Mouse (Mus musculus): ENCODE results near the gene Dysf. TPM values are rescaled to one million over a fixed set of nuclear protein-coding genes. Genes with fewer than 3 reads are reported as not detected.

Dysf gene
- polyA plus RNA-seq, 1 experiment from 2014 or later: 2.8 TPM

DNA sequence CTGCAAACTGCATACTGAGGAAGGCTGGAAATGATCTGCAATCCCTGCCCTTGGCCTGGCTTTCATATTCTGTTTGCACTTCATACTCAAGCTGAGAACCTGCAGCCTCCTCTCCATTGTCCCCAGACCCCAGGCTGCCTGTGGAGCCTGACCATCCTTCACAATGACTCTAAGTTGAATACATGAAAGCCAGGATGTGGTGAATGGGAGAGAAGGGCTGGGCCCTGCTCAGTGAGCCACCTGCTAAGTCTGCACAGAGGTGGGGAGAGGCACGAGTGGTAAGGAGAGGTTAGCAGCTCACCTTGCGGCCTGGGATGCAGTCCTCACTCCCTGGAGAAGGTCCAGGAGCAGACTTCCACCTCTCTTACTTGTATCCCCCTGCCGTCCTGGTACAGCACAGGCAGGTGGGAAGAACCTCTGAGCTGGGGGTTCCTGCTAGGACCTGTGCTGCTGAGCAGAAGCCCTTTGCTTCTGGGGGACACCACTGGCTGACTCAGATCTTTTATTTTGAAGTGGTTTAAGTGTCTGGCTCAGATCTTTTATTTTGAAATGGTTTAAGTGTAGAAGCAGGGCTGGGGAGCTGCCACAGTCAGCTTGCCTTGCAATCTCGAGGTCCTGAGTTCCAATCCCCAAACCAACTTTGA lies 51.5 kb downstream of the Dysf start:
- no peak for ATAC-seq (ENCODE audit: low read depth)
- H3K27me3 ChIP-seq (ENCODE audit: control insufficient read depth, insufficient read depth, low read depth, low read length): no peaks in the 10 kb centered on the region
- H3K27ac ChIP-seq (ENCODE audit: low read length): no peak overlapping the region
- H3K36me3 ChIP-seq (ENCODE audit: control insufficient read depth, insufficient read depth): no peaks in the 10 kb centered on the region
- no peak overlapping the region for H3K4me3 ChIP-seq (ENCODE audit: low read depth, low read length)
- H3K9ac ChIP-seq (ENCODE audit: low read depth, low read length): no peak overlapping the region
- no peaks in the 10 kb centered on the region for H3K9me3 ChIP-seq (replicated peaks; ENCODE audit: control insufficient read depth, low read length)
- H3K4me2 ChIP-seq (ENCODE audit: low read depth, low read length): no peak overlapping the region
- 37% methylated on average over 4 of the region's 4 CpGs for WGBS (ENCODE audit: insufficient replicate concordance)
- H3K4me1 ChIP-seq (ENCODE audit: control insufficient read depth, low read depth, low read length): no peaks in the 10 kb centered on the region

DNA sequence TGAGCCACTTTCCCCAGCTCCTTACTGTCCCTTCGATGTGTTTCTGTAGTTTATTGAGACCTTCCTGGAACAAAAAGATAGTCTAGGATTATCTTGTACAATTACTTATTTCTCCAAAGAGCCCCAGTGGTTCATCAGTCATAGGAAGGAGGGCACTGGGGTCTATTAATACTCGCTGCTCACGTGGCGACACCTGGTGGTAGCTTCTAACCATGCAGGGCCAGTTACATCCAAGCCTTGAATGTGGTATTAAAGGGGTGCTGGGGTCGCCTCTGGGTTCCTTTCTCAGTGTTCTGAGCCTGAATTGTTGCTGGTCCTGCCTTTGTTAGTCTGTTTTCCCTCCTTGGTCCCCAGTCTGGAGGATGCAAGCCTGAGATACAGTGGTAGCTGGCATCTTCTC lies 52.9 kb downstream of the Dysf start:
- Histone ChIP-seq H3K4me1 (ENCODE audit: control insufficient read depth, low read depth, low read length) (no peaks in the 10 kb centered on the region), H3K27me3 (ENCODE audit: control insufficient read depth, insufficient read depth, low read depth, low read length) (no peaks in the 10 kb centered on the region), H3K4me3 (ENCODE audit: low read depth, low read length) (no peak overlapping the region), H3K9me3 (replicated peaks; ENCODE audit: control insufficient read depth, low read length) (no peaks in the 10 kb centered on the region), H3K27ac (ENCODE audit: low read length) (no peak overlapping the region), H3K36me3 (ENCODE audit: control insufficient read depth, insufficient read depth) (no peaks in the 10 kb centered on the region), H3K9ac (ENCODE audit: low read depth, low read length) (no peak overlapping the region), H3K4me2 (ENCODE audit: low read depth, low read length) (no peak overlapping the region)
- no peak for ATAC-seq (ENCODE audit: low read depth)
- WGBS (ENCODE audit: insufficient replicate concordance): 3% methylated on average over 5 of the region's 5 CpGs

DNA sequence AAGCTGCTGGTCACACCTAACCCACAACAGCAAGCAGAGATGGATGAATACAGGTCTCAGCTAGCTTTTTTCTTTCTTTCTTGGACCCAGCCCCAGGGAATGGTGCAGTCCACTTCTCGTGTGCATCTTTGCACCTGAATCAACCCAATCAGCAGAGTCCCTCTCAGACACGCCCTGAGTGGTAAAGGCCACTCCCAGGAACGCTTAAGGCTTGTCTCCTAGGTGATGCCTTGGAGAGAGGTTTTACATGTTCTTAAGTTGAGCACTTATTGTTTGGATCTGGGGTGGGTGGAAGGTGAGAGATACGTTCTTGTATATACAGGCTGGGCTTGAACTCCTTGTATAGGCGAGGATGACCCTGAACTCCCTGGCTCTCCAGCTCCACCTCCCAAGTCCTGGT lies 54.2 kb downstream of the Dysf start:
- no peak for ATAC-seq (ENCODE audit: low read depth)
- no peaks in the 10 kb centered on the region for H3K4me1 ChIP-seq (ENCODE audit: control insufficient read depth, low read depth, low read length)
- no peak overlapping the region for H3K4me3 ChIP-seq (ENCODE audit: low read depth, low read length)
- H3K9me3 ChIP-seq (replicated peaks; ENCODE audit: control insufficient read depth, low read length): no peaks in the 10 kb centered on the region
- no peak overlapping the region for H3K4me2 ChIP-seq (ENCODE audit: low read depth, low read length)
- no peak overlapping the region for H3K9ac ChIP-seq (ENCODE audit: low read depth, low read length)
- no peak overlapping the region for H3K27ac ChIP-seq (ENCODE audit: low read length)
- no peaks in the 10 kb centered on the region for H3K36me3 ChIP-seq (ENCODE audit: control insufficient read depth, insufficient read depth)
- no peaks in the 10 kb centered on the region for H3K27me3 ChIP-seq (ENCODE audit: control insufficient read depth, insufficient read depth, low read depth, low read length)
- 53% methylated on average over 5 of the region's 5 CpGs for WGBS (ENCODE audit: insufficient replicate concordance)

DNA sequence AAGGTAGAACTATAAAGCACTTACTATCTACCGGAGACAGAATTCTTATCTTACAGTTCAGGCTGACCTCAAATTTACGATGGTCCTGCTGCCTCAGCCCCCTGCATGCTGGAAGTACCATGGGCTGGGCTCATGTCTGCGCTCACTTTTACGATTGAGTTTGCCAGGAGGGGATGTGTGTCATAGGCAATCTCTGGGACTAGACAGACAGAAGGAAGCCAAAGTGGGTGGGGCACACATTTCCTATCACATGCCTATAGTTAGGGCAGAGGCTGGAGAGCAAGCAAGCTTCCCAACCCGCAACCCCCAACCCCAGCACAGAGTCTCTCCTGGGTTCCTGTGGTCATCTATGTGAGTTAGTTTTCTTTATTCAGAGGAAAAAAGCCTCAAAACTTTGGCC lies 59.8 kb downstream of the Dysf start:
- Histone ChIP-seq H3K4me2 (ENCODE audit: low read depth, low read length) (no peak overlapping the region), H3K27ac (ENCODE audit: low read length) (no peak overlapping the region), H3K27me3 (ENCODE audit: control insufficient read depth, insufficient read depth, low read depth, low read length) (no peaks in the 10 kb centered on the region), H3K4me1 (ENCODE audit: control insufficient read depth, low read depth, low read length) (no peaks in the 10 kb centered on the region), H3K9me3 (replicated peaks; ENCODE audit: control insufficient read depth, low read length) (no peaks in the 10 kb centered on the region), H3K9ac (ENCODE audit: low read depth, low read length) (no peak overlapping the region), H3K4me3 (ENCODE audit: low read depth, low read length) (no peak overlapping the region), H3K36me3 (ENCODE audit: control insufficient read depth, insufficient read depth) (no peaks in the 10 kb centered on the region)
- ATAC-seq (ENCODE audit: low read depth): no peak
- 16% methylated on average over 5 of the region's 5 CpGs for WGBS (ENCODE audit: insufficient replicate concordance)

DNA sequence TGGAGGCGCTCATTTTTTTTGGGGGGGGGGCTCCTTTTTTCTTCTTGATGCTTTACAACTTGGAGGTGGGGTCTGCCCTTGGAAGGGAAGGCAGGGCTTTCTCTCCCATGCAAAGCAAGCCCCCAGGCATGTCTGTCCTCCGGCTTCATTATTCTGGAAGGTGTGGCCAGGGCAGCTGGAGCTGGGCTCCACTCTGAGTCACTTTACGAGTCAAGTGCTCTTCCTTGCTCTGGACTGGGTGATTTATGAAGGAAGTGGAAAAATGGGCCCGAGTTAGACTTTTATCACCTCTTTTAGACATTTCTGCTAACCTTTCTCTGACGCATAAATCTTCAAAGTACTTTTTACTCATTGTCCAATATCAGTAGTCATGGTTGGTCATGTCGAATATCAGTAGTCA lies 61.9 kb downstream of the Dysf start:
- H3K4me1 ChIP-seq (ENCODE audit: control insufficient read depth, low read depth, low read length): no peaks in the 10 kb centered on the region
- no peaks in the 10 kb centered on the region for H3K9me3 ChIP-seq (replicated peaks; ENCODE audit: control insufficient read depth, low read length)
- no peak overlapping the region for H3K4me3 ChIP-seq (ENCODE audit: low read depth, low read length)
- ATAC-seq (ENCODE audit: low read depth): no peak
- WGBS (ENCODE audit: insufficient replicate concordance): 50% methylated on average over 6 of the region's 6 CpGs
- no peak overlapping the region for H3K27ac ChIP-seq (ENCODE audit: low read length)
- no peak overlapping the region for H3K4me2 ChIP-seq (ENCODE audit: low read depth, low read length)
- no peak overlapping the region for H3K9ac ChIP-seq (ENCODE audit: low read depth, low read length)
- H3K27me3 ChIP-seq (ENCODE audit: control insufficient read depth, insufficient read depth, low read depth, low read length): no peaks in the 10 kb centered on the region
- no peaks in the 10 kb centered on the region for H3K36me3 ChIP-seq (ENCODE audit: control insufficient read depth, insufficient read depth)

DNA sequence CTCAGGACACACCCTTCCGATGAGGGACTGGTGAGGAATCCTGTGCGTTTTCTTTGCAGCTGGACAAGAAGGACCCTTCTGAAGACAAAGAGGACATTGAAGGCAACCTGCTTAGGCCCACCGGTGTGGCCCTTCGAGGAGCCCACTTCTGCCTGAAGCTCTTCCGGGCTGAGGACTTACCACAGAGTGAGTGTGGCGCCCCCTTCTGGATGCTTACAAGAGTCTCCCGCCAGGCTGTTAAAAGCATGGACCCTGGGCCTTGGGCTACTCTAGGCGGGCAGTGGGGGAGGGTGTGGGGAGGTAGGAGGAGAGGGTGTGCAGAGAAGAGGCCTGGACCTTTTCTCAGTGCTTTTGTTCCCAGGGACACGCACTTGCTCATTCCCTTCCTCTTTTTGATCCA lies 64.2 kb downstream of the Dysf start:
- ATAC-seq (ENCODE audit: low read depth): no peak
- H3K9ac ChIP-seq (ENCODE audit: low read depth, low read length): no peak overlapping the region
- H3K4me1 ChIP-seq (ENCODE audit: control insufficient read depth, low read depth, low read length): no peaks in the 10 kb centered on the region
- no peak overlapping the region for H3K27ac ChIP-seq (ENCODE audit: low read length)
- H3K4me2 ChIP-seq (ENCODE audit: low read depth, low read length): no peak overlapping the region
- 51% methylated on average over 9 of the region's 9 CpGs for WGBS (ENCODE audit: insufficient replicate concordance)
- no peak overlapping the region for H3K4me3 ChIP-seq (ENCODE audit: low read depth, low read length)
- H3K27me3 ChIP-seq (ENCODE audit: control insufficient read depth, insufficient read depth, low read depth, low read length): no peaks in the 10 kb centered on the region
- no peaks in the 10 kb centered on the region for H3K9me3 ChIP-seq (replicated peaks; ENCODE audit: control insufficient read depth, low read length)
- H3K36me3 ChIP-seq (ENCODE audit: control insufficient read depth, insufficient read depth): no peaks in the 10 kb centered on the region

DNA sequence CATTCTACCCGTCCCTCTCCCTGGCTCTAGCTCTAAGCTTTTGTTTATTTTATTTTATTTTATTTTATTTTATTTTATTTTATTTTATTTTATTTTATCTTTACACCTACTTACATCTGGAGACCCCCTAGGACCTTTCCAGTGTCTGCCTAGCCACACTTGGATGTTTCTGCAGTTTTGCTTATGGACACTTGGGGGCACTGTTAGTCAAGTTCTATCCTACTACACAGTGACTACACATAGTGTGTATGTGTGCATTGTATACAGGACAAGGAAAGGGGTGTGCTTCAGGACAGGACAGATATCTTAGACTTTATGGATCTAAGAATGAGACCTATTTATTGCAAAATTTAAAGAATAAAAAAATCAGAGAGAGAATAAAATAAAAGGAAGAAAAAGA lies 69.8 kb downstream of the Dysf start:
- ATAC-seq (ENCODE audit: low read depth): no peak
- no peaks in the 10 kb centered on the region for H3K4me1 ChIP-seq (ENCODE audit: control insufficient read depth, low read depth, low read length)
- no peak overlapping the region for H3K9ac ChIP-seq (ENCODE audit: low read depth, low read length)
- H3K9me3 ChIP-seq (replicated peaks; ENCODE audit: control insufficient read depth, low read length): no peaks in the 10 kb centered on the region
- WGBS (ENCODE audit: insufficient replicate concordance): 48% methylated on average over 1 of the region's 1 CpGs
- no peaks in the 10 kb centered on the region for H3K27me3 ChIP-seq (ENCODE audit: control insufficient read depth, insufficient read depth, low read depth, low read length)
- no peak overlapping the region for H3K4me2 ChIP-seq (ENCODE audit: low read depth, low read length)
- no peak overlapping the region for H3K4me3 ChIP-seq (ENCODE audit: low read depth, low read length)
- no peaks in the 10 kb centered on the region for H3K36me3 ChIP-seq (ENCODE audit: control insufficient read depth, insufficient read depth)
- no peak overlapping the region for H3K27ac ChIP-seq (ENCODE audit: low read length)

DNA sequence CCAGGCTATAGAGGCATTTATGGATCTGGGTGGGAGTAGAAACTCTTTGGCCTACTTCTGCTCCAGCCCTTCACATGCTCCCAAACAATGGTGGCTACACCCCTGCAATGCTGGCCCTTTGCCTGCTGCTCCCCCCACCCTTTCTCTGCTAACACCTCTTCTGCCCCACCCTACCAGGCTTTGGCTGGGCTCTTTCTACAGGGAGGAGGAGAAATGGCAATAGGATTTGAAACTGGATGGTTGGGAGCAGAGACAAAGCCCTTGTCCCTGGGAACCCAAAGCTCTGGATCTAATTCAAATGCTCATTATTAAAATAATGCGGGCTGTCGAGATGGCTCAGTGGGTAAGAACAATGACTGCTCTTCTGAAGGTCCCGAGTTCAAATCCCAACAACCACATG lies 72.2 kb downstream of the Dysf start:
- no peak for ATAC-seq (ENCODE audit: low read depth)
- Histone ChIP-seq H3K4me3 (ENCODE audit: low read depth, low read length) (no peak overlapping the region), H3K27me3 (ENCODE audit: control insufficient read depth, insufficient read depth, low read depth, low read length) (no peaks in the 10 kb centered on the region), H3K36me3 (ENCODE audit: control insufficient read depth, insufficient read depth) (no peaks in the 10 kb centered on the region), H3K4me2 (ENCODE audit: low read depth, low read length) (no peak overlapping the region), H3K9ac (ENCODE audit: low read depth, low read length) (no peak overlapping the region), H3K9me3 (replicated peaks; ENCODE audit: control insufficient read depth, low read length) (no peaks in the 10 kb centered on the region), H3K27ac (ENCODE audit: low read length) (no peak overlapping the region), H3K4me1 (ENCODE audit: control insufficient read depth, low read depth, low read length) (no peaks in the 10 kb centered on the region)
- 68% methylated on average over 3 of the region's 3 CpGs for WGBS (ENCODE audit: insufficient replicate concordance)

DNA sequence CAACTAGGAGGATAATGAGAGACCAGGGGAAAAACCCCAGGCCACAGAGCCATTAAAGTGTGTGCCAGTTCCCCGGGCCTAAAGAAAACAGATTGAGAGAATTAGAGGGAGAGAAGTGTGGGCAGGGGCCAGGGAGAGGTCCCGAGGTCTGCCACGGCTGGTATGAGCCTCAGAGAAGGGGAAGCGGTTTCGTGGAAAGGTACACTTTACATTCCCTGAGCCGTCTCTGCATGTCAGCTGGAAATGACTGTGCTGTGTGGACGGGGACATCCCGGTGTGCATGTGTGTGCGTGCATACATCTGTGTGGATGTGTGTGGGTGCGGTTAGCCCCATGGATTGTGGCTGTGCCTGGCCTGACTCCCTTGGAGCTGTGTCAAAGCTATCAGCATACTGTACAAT lies 76.4 kb downstream of the Dysf start:
- H3K36me3 ChIP-seq (ENCODE audit: control insufficient read depth, insufficient read depth): no peaks in the 10 kb centered on the region
- H3K27me3 ChIP-seq (ENCODE audit: control insufficient read depth, insufficient read depth, low read depth, low read length): no peaks in the 10 kb centered on the region
- H3K4me2 ChIP-seq (ENCODE audit: low read depth, low read length): no peak overlapping the region
- no peak overlapping the region for H3K27ac ChIP-seq (ENCODE audit: low read length)
- H3K4me1 ChIP-seq (ENCODE audit: control insufficient read depth, low read depth, low read length): no peaks in the 10 kb centered on the region
- no peaks in the 10 kb centered on the region for H3K9me3 ChIP-seq (replicated peaks; ENCODE audit: control insufficient read depth, low read length)
- WGBS (ENCODE audit: insufficient replicate concordance): 47% methylated on average over 10 of the region's 10 CpGs
- no peak overlapping the region for H3K9ac ChIP-seq (ENCODE audit: low read depth, low read length)
- no peak overlapping the region for H3K4me3 ChIP-seq (ENCODE audit: low read depth, low read length)
- ATAC-seq (ENCODE audit: low read depth): no peak
